Mouse (Mus musculus): ENCODE results near the gene Cox6b2.

Gene Cox6b2

GRCm38 (mm10) chr7:4719276-4719675 lies 33.6 kb downstream of the Cox6b2 start:
- DNase-seq (ENCODE audit: low read depth, low spot score) = no peak

DNA sequence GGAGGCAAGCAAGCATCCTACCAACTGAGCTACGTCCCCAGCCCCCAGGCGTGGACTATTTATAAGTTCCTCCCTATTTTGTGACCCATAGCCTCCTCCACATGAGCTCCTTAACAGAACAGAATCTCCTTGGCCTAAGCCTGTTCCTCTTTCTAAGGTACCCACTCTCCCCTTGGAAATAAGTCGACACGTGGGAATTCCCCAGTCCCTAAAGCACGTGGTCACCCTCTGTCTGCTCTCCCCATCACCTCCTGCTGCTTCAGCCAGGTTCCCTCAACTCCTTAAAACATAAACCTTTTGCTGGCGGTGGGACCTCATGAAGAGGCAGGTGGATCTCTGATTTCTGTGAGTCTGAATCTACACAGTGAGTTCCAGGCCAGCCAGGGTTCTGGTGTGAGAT lies 35.9 kb downstream of the Cox6b2 start:
- no peak for DNase-seq (ENCODE audit: low read depth, low spot score)

- no peak for DNase-seq (ENCODE audit: low read depth, low spot score)
Measured at GRCm38 (mm10) chr7:4712594-4712993, 40.3 kb downstream of the Cox6b2 start.

DNA sequence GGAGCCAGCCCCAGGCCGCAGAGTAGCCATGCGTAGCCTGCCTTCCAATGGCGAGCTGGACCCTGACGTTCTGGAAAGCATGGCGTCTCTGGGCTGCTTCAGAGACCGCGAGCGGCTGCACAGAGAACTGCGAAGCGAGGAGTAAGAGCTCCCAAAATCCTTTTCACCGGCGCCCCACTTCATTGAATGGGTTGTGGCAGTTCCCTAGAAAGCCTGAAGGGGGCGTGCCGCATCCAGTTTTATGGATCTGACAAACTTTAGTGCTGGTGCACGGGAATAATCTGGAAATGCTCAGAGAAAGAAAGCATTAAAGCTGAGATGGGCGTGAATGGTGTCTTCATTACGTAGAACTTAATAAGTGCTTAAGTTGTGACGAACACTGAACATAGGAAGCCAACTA lies 47.8 kb downstream of the Cox6b2 start:
- no peak for DNase-seq (ENCODE audit: low read depth, low spot score)

GRCm38 (mm10) chr7:4703195-4703594 lies 49.7 kb downstream of the Cox6b2 start:
- DNase-seq (ENCODE audit: low read depth, low spot score) = no peak

- no peak for DNase-seq (ENCODE audit: low read depth, low spot score)
Measured at GRCm38 (mm10) chr7:4702334-4702733, 50.6 kb downstream of the Cox6b2 start.

Data from retina, adult 2 months (tissue).